Mouse (Mus musculus) left cerebral cortex, adult 18-20 months (tissue): ENCODE data around the gene Foxo6. TPM values are rescaled to one million over a fixed set of nuclear protein-coding genes. Genes with fewer than 3 reads are reported as not detected.
A peak's percentile ranks its signal among the peaks of the same experiment; 100 is the strongest.

ENCODE experiments used
- DNase-seq, 2 experiments: peaks; one replicate each; pipeline ENCODE4 v3.0.0; 2021 to 2022; ENCODE audit warnings: low spot score in 2 of 2, mixed read lengths in 1 of 2
- total RNA-seq, 2 experiments: library from RNA; stranded (reverse); gene quantifications; 2 replicates each; pipeline ENCODE4 v1.2.3; 2021

Foxo6 gene
- total RNA-seq, 2 experiments from 2014 or later = 13.2 to 17.9 TPM

GRCm38 (mm10) chr4:120285223-120285622 lies 1.9 kb downstream of the Foxo6 start:
- DNase-seq = no peak

GRCm38 (mm10) chr4:120284187-120284586 lies 3.0 kb downstream of the Foxo6 start:
- DNase-seq = no peak

- peak in 1 of 2 experiments; percentile 46 for DNase-seq
Observed at GRCm38 (mm10) chr4:120283141-120283540, 4.0 kb downstream of the Foxo6 start.

GRCm38 (mm10) chr4:120282568-120283091 lies 4.5 kb downstream of the Foxo6 start:
- DNase-seq = peak; percentile 76 to 79

GRCm38 (mm10) chr4:120281011-120281410 lies 6.1 kb downstream of the Foxo6 start:
- DNase-seq = no peak

GRCm38 (mm10) chr4:120280432-120280831 lies 6.7 kb downstream of the Foxo6 start:
- DNase-seq = peak in 1 of 2 experiments; percentile 61

- no peak for DNase-seq
Observed at GRCm38 (mm10) chr4:120277255-120277928, 9.8 kb downstream of the Foxo6 start.

GRCm38 (mm10) chr4:120275487-120275886 lies 11.7 kb downstream of the Foxo6 start:
- DNase-seq = no peak

GRCm38 (mm10) chr4:120273594-120273993 lies 13.6 kb downstream of the Foxo6 start:
- no peak for DNase-seq

- no peak for DNase-seq
Observed at GRCm38 (mm10) chr4:120271886-120272580, 15.1 kb downstream of the Foxo6 start.

GRCm38 (mm10) chr4:120271208-120271607 lies 15.9 kb downstream of the Foxo6 start:
- no peak for DNase-seq

GRCm38 (mm10) chr4:120270937-120271199 lies 16.3 kb downstream of the Foxo6 start:
- DNase-seq = no peak

- DNase-seq = no peak
Observed at GRCm38 (mm10) chr4:120270148-120270936, 16.8 kb downstream of the Foxo6 start.

- no peak for DNase-seq
Observed at GRCm38 (mm10) chr4:120269426-120269825, 17.7 kb downstream of the Foxo6 start.

- DNase-seq = no peak
Observed at GRCm38 (mm10) chr4:120268214-120269061, 18.7 kb downstream of the Foxo6 start.

GRCm38 (mm10) chr4:120267683-120268082 lies 19.5 kb downstream of the Foxo6 start:
- no peak for DNase-seq

GRCm38 (mm10) chr4:120267136-120267535 lies 20.0 kb downstream of the Foxo6 start:
- DNase-seq = no peak

GRCm38 (mm10) chr4:120264105-120264504 lies 23.0 kb downstream of the Foxo6 start:
- DNase-seq = no peak

- DNase-seq = no peak
Observed at GRCm38 (mm10) chr4:120262726-120263125, 24.4 kb downstream of the Foxo6 start.

- DNase-seq = no peak
Observed at GRCm38 (mm10) chr4:120262206-120262605, 24.9 kb downstream of the Foxo6 start.
